Mouse (Mus musculus): Measurements from ENCODE around the gene Srek1ip1. TPM values are rescaled to one million over a fixed set of nuclear protein-coding genes. Genes with fewer than 3 reads are reported as not detected.

Gene Srek1ip1
- polyA plus RNA-seq, 1 experiment from 2014 or later: 14.0 TPM

DNA sequence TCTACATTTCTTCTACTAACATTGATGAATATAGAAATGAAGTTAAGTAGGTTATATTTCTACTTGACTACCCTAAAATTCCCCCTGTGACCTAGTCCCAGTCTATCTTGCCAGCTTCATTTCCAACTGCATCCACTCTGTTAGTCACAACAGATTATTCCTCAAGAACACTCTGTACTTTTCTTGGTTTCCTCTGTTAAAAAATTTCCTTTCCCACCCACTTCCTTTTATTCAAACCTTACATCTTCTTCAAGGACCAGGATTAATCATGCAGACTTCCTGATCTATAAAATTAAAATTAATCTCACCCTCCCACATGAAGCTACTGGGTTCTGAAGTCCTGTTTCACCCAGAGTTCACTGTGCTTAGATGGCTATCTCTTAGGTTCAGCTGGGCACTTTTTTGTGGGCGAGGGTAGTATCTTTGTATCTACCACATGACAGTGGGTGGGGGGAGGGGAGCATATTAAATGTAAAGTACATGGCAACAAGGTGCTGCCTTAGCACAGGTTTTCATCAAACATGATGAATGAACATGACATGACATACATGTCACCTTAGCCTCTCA is 13.1 kb upstream of the Srek1ip1 start:
- ATAC-seq (ENCODE audit: low FRiP score, low TSS enrichment) (no peak), DNase-seq (ENCODE audit: low spot score) (no peak)
- Histone ChIP-seq H3K4me2 (replicated peaks; ENCODE audit: low read depth) (no peak overlapping the region), H3K9ac (ENCODE audit: low read length) (no peak overlapping the region), H3K27me3 (ENCODE audit: control insufficient read depth, insufficient read depth, low read length) (no peaks in the 10 kb centered on the region), H3K4me1 (replicated peaks; ENCODE audit: control insufficient read depth, insufficient read depth) (no peaks in the 10 kb centered on the region), H3K27ac (replicated peaks) (no peak overlapping the region), H3K36me3 (ENCODE audit: control insufficient read depth, insufficient read depth, low read length) (no peaks in the 10 kb centered on the region), H3K9me3 (ENCODE audit: control insufficient read depth, low read length) (no peaks in the 10 kb centered on the region), H3K4me3 (ENCODE audit: low read depth, low read length) (no peak overlapping the region)
- TF ChIP-seq EP300 (optimal IDR thresholded peaks at IDR 0.05): no peak
- no peak for TF ChIP-seq CTCF (IDR thresholded peaks at IDR 0.05; ENCODE audit: low read depth)
- WGBS: 84% methylated on average over 1 of the region's 1 CpGs

DNA sequence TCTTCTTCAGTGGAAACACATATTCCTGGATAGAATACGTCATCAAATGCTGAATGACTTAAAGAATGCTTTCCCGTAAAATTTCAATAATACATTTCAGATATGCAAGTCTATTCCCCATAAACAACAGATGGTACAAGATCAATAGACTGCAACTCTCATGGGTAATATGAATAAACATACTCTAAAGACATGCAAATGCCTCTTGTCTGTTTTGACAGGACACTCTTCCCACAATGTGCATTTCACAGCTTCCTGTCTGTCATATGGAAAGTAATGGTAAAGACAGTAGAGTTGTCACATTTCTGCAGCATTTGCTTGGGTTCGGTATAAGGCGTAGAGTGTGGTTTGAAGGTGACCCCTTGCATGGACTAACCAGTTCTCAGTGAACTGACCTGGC is 5.0 kb upstream of the Srek1ip1 start:
- Histone ChIP-seq H3K36me3 (ENCODE audit: control insufficient read depth, insufficient read depth, low read length) (peaks cover 1% of the 10 kb centered on the region; the same call in 1 of the 2 replicates), H3K4me1 (replicated peaks; ENCODE audit: control insufficient read depth, insufficient read depth) (no peaks in the 10 kb centered on the region), H3K9ac (ENCODE audit: low read length) (no peak overlapping the region), H3K9me3 (ENCODE audit: control insufficient read depth, low read length) (no peaks in the 10 kb centered on the region), H3K4me2 (replicated peaks; ENCODE audit: low read depth) (no peak overlapping the region), H3K4me3 (ENCODE audit: low read depth, low read length) (no peak overlapping the region), H3K27me3 (ENCODE audit: control insufficient read depth, insufficient read depth, low read length) (no peaks in the 10 kb centered on the region), H3K27ac (replicated peaks) (no peak overlapping the region)
- TF ChIP-seq EP300 (optimal IDR thresholded peaks at IDR 0.05) (no peak), CTCF (IDR thresholded peaks at IDR 0.05; ENCODE audit: low read depth) (no peak)
- no peak for ATAC-seq (ENCODE audit: low FRiP score, low TSS enrichment)
- DNase-seq (ENCODE audit: low spot score): no peak
- WGBS: 95% methylated on average over 4 of the region's 4 CpGs

DNA sequence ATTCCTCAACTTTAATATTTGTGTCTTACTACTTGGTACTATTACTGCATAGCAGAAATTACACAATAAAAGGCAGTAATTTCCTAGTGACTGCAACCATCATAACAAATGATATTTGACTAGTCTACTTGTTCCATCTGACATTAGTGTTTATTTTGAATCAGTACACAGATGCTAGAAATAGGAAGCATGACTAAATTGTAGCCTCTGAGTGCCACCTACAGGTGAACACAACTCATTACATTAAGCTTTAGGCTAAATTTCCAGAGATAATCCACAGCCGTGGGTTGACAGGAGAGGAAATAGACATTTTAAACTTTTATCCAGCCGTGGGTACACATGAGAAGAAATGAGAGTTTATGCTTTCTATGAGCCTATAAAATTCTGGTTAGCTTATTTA is 2.6 kb upstream of the Srek1ip1 start:
- no peak overlapping the region for H3K4me2 ChIP-seq (replicated peaks; ENCODE audit: low read depth)
- H3K9me3 ChIP-seq (ENCODE audit: control insufficient read depth, low read length): no peaks in the 10 kb centered on the region
- TF ChIP-seq CTCF (IDR thresholded peaks at IDR 0.05; ENCODE audit: low read depth): peak; percentile 92
- no peak for TF ChIP-seq EP300 (optimal IDR thresholded peaks at IDR 0.05)
- H3K36me3 ChIP-seq (ENCODE audit: control insufficient read depth, insufficient read depth, low read length): peaks cover 2% of the 10 kb centered on the region; the same call in 1 of the 2 replicates
- no peaks in the 10 kb centered on the region for H3K27me3 ChIP-seq (ENCODE audit: control insufficient read depth, insufficient read depth, low read length)
- DNase-seq (ENCODE audit: low spot score) (no peak), ATAC-seq (ENCODE audit: low FRiP score, low TSS enrichment) (peak; percentile 38; the same call in 1 of the 2 replicates)
- H3K9ac ChIP-seq (ENCODE audit: low read length): no peak overlapping the region
- WGBS: 8% methylated on average over 2 of the region's 2 CpGs
- H3K4me1 ChIP-seq (replicated peaks; ENCODE audit: control insufficient read depth, insufficient read depth): no peaks in the 10 kb centered on the region
- no peak overlapping the region for H3K4me3 ChIP-seq (ENCODE audit: low read depth, low read length)
- no peak overlapping the region for H3K27ac ChIP-seq (replicated peaks)

DNA sequence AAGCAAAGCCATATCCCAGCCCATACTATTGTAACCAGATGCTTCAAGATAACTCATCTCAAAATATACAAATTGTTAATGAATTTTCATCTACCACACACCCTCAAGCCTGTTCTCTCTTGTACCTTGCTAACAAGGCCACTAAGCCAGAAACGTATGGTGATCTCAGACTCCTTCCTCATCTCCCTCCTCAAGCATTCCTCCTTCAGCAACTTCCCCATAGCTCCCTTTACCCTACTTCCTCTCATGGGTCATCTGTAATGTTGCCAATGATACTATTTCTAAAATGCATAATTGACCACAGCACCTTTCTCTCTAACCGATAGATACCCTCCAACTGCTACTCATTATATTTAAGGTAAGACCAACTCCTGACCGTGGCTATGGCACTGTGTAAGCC is 2.1 kb downstream of the Srek1ip1 start:
- Histone ChIP-seq H3K9ac (ENCODE audit: low read length) (no peak overlapping the region), H3K4me1 (replicated peaks; ENCODE audit: control insufficient read depth, insufficient read depth) (no peaks in the 10 kb centered on the region), H3K4me3 (ENCODE audit: low read depth, low read length) (no peak overlapping the region), H3K9me3 (ENCODE audit: control insufficient read depth, low read length) (no peaks in the 10 kb centered on the region), H3K4me2 (replicated peaks; ENCODE audit: low read depth) (no peak overlapping the region), H3K27me3 (ENCODE audit: control insufficient read depth, insufficient read depth, low read length) (no peaks in the 10 kb centered on the region), H3K36me3 (ENCODE audit: control insufficient read depth, insufficient read depth, low read length) (peaks cover 5% of the 10 kb centered on the region; the same call in 1 of the 2 replicates), H3K27ac (replicated peaks) (no peak overlapping the region)
- DNase-seq (ENCODE audit: low spot score): no peak
- ATAC-seq (ENCODE audit: low FRiP score, low TSS enrichment): no peak
- 77% methylated on average over 3 of the region's 3 CpGs for WGBS
- TF ChIP-seq CTCF (IDR thresholded peaks at IDR 0.05; ENCODE audit: low read depth) (no peak), EP300 (optimal IDR thresholded peaks at IDR 0.05) (no peak)

DNA sequence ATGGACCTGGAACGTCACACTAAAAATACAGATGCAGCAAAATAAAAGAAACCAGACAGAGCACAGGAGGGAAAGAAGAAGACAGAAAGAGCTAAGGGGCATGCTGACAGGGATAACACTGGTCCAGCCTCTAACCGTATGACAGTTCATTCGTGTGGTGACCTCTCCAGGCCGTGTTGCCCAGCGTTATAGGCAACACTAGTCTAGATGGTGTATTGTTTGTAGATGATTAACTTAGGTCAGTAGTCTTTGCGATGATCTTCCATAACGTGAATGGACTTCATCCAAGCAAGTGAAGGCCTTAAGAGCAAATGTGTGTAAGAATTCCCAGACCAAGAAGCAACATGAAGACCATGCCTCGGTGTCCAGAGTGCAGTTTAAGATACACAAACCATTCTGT is 6.8 kb downstream of the Srek1ip1 start:
- no peak for ATAC-seq (ENCODE audit: low FRiP score, low TSS enrichment)
- Histone ChIP-seq H3K36me3 (ENCODE audit: control insufficient read depth, insufficient read depth, low read length) (peaks cover 3% of the 10 kb centered on the region; the same call in 1 of the 2 replicates), H3K27ac (replicated peaks) (no peak overlapping the region), H3K4me2 (replicated peaks; ENCODE audit: low read depth) (no peak overlapping the region), H3K9me3 (ENCODE audit: control insufficient read depth, low read length) (no peaks in the 10 kb centered on the region), H3K9ac (ENCODE audit: low read length) (no peak overlapping the region), H3K27me3 (ENCODE audit: control insufficient read depth, insufficient read depth, low read length) (no peaks in the 10 kb centered on the region), H3K4me3 (ENCODE audit: low read depth, low read length) (no peak overlapping the region), H3K4me1 (replicated peaks; ENCODE audit: control insufficient read depth, insufficient read depth) (no peaks in the 10 kb centered on the region)
- TF ChIP-seq CTCF (IDR thresholded peaks at IDR 0.05; ENCODE audit: low read depth): no peak
- WGBS: 89% methylated on average over 8 of the region's 8 CpGs
- no peak for DNase-seq (ENCODE audit: low spot score)

DNA sequence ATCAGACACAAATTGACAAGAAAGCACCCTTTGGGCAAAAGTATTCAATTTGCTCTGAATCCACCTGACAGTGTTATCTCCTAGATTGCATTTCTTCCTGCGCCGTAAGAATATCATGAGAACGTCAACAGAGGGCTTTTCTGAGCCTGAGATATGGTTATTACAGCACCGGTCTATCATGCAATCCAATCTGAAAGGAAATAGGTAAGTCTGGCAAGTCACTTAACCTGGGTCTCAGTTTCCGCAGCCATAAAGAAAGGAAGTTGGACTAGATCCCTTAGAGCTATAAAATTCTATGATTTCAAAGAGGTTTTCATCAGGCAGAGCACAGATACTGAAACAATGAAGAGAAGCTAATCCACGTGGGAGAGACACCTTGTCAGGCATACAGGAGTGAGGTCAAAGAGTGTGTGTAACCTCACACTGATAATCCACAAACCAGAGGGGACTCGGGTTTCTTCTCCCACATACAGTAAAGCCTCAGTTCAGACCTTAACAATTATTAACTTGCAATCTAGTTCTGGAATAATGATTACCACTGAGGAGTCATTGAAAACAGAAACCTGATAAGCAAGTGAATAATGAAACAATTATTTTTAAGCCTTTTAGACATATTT is 7.4 kb downstream of the Srek1ip1 start:
- H3K27me3 ChIP-seq (ENCODE audit: control insufficient read depth, insufficient read depth, low read length): no peaks in the 10 kb centered on the region
- H3K4me3 ChIP-seq (ENCODE audit: low read depth, low read length): no peak overlapping the region
- H3K27ac ChIP-seq (replicated peaks): no peak overlapping the region
- H3K4me1 ChIP-seq (replicated peaks; ENCODE audit: control insufficient read depth, insufficient read depth): no peaks in the 10 kb centered on the region
- peaks cover 3% of the 10 kb centered on the region; the same call in 1 of the 2 replicates for H3K36me3 ChIP-seq (ENCODE audit: control insufficient read depth, insufficient read depth, low read length)
- H3K9ac ChIP-seq (ENCODE audit: low read length): no peak overlapping the region
- H3K4me2 ChIP-seq (replicated peaks; ENCODE audit: low read depth): no peak overlapping the region
- no peak for TF ChIP-seq CTCF (IDR thresholded peaks at IDR 0.05; ENCODE audit: low read depth)
- TF ChIP-seq EP300 (optimal IDR thresholded peaks at IDR 0.05): no peak
- ATAC-seq (ENCODE audit: low FRiP score, low TSS enrichment) (no peak), DNase-seq (ENCODE audit: low spot score) (no peak)
- no peaks in the 10 kb centered on the region for H3K9me3 ChIP-seq (ENCODE audit: control insufficient read depth, low read length)
- WGBS: 70% methylated on average over 7 of the region's 7 CpGs

Measured in stomach, postnatal 0 days (tissue).